Mouse (Mus musculus) kidney, adult 11 months (tissue): ENCODE measurements around the gene Cdr1.

ENCODE experiments used
- DNase-seq: peaks from one replicate; pipeline ENCODE4 v3.0.0; 2022

The Cdr1 gene

GRCm38 (mm10) chrX:61185458-61185857 lies at the start of gene Cdr1:
Cdr1 (minus strand) TSS chrX:61185558.
- no peak for DNase-seq

- DNase-seq: no peak
These were observed 511 bp upstream of the Cdr1 start for GRCm38 (mm10) chrX:61185869-61186268.

- no peak for DNase-seq
These were observed 18.8 kb downstream of the Cdr1 start for GRCm38 (mm10) chrX:61166519-61166918.

- no peak for DNase-seq
These were observed 24.1 kb downstream of the Cdr1 start for GRCm38 (mm10) chrX:61161249-61161648.

GRCm38 (mm10) chrX:61154657-61155256 lies 30.6 kb downstream of the Cdr1 start:
- DNase-seq: no peak

GRCm38 (mm10) chrX:61154246-61154645 lies 31.1 kb downstream of the Cdr1 start:
- DNase-seq: no peak

GRCm38 (mm10) chrX:61146569-61146968 lies 38.8 kb downstream of the Cdr1 start:
- no peak for DNase-seq

- DNase-seq: no peak
These were observed 39.9 kb downstream of the Cdr1 start for GRCm38 (mm10) chrX:61145416-61145815.

- no peak for DNase-seq
These were observed 50.8 kb downstream of the Cdr1 start for GRCm38 (mm10) chrX:61134592-61134991.
